Mouse (Mus musculus) midbrain, embryonic 12.5 days (tissue): ENCODE data around the gene Sync. TPM values are rescaled to one million over a fixed set of nuclear protein-coding genes. Genes with fewer than 3 reads are reported as not detected.

Source experiments
- ATAC-seq: fragments of 200-750 bp; cut with Nextera tagmentation; 2 replicates; pipeline ENCODE4 v1.8.0; 2017; ENCODE audit warnings: low read depth, moderate TSS enrichment, moderate library complexity; ENCODE audit not compliant: low FRiP score
- H3K27ac ChIP-seq: fragments of 300-500 bp; sonication (generic); replicated peaks from 2 replicates; pipeline ENCODE4 v1.5.1; 2016; ENCODE audit warnings: mild to moderate bottlenecking
- H3K27me3 ChIP-seq: fragments of 300-500 bp; sonication (generic); 2 replicates; pipeline ENCODE4 v1.6.1; 2016; ENCODE audit warnings: mild to moderate bottlenecking
- H3K36me3 ChIP-seq: fragments of 300-500 bp; sonication (generic); 2 replicates; pipeline ENCODE4 v1.6.1; 2016
- H3K4me1 ChIP-seq: fragments of 300-500 bp; sonication (generic); 2 replicates; pipeline ENCODE4 v1.6.1; 2016
- H3K4me2 ChIP-seq: fragments of 300-500 bp; sonication (generic); replicated peaks from 2 replicates; pipeline ENCODE4 v1.6.1; 2016; ENCODE audit warnings: mild to moderate bottlenecking, moderate library complexity
- H3K4me3 ChIP-seq: fragments of 300-500 bp; sonication (generic); 2 replicates; pipeline ENCODE4 v1.5.1; 2016; ENCODE audit warnings: mild to moderate bottlenecking
- H3K9ac ChIP-seq: fragments of 300-500 bp; sonication (generic); replicated peaks from 2 replicates; pipeline ENCODE4 v1.6.1; 2016; ENCODE audit warnings: mild to moderate bottlenecking, moderate library complexity
- H3K9me3 ChIP-seq: fragments of 300-500 bp; sonication (generic); 2 replicates; pipeline ENCODE4 v1.6.1; 2016; ENCODE audit warnings: mild to moderate bottlenecking
- WGBS: fragments of 180-500 bp; shearing (Covaris S2); methylation state at CpG from one replicate; pipeline ENCODE4 v1.1.7; 2016; 5-methylcytosine and 5-hydroxymethylcytosine counted together
- polyA plus RNA-seq: library from polyadenylated mRNA; unstranded; fragments of >200 nt; fragmentation: Nextera tagmentation; extraction: Ambion mirVana; gene quantifications from 2 replicates; pipeline ENCODE4 v1.2.1, GENCODE M21; 2016

The Sync gene
- polyA plus RNA-seq, 1 experiment from 2014 or later, result 0.66 TPM

DNA sequence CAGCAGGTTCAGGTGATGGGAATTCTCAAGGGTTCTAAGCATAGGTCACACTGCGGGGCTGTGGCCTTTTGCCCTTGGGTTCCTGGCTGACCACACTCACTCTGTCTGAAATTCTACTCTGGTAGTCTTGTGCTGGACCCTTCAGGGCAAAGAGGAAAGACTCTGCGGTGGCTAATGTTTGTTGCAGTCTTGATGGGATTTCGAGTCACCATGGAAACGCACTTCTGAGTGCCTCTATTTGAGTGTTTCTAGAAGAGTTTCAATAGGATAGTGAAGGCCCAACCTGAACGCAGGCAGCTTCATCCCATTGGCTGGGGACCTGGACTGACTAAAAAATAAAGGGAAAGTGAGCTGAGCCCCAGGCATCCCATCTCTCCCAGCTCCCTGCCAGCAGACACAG lies 20.6 kb upstream of the Sync start:
- H3K9ac ChIP-seq, result no peak overlapping the region
- ATAC-seq, result no peak
- 0 out of 2 replicates have a peak, but pooled peaks cover 9% of the 10 kb centered on the region for H3K4me1 ChIP-seq
- no peak overlapping the region for H3K4me3 ChIP-seq
- H3K9me3 ChIP-seq, result no peaks in the 10 kb centered on the region
- H3K27ac ChIP-seq, result no peak overlapping the region
- no peaks in the 10 kb centered on the region for H3K27me3 ChIP-seq
- H3K36me3 ChIP-seq, result no peaks in the 10 kb centered on the region
- H3K4me2 ChIP-seq, result no peak overlapping the region
- WGBS, result 58% methylated on average over 5 of the region's 5 CpGs

DNA sequence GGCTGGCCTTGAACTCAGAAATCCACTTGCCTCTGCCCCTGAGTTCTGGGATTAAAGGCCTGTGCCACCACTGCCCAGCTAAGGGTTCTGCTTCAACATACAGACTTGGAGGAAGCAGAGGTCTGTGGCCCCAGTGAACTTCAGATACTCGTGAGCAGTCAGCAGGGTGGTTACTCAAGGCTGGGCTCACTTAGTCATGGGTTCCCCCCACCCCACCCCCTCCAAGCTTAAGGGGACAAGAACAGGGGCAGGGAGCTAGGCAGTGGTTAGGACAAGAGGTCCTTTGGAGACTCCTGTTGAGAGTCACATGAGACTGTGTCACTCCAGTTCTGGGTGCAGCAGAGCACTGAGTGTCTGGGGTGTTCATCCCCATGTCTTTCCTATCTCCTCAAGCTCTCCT lies 18.7 kb upstream of the Sync start:
- Histone ChIP-seq H3K4me1 (0 out of 2 replicates have a peak, but pooled peaks cover 2% of the 10 kb centered on the region), H3K4me2 (no peak overlapping the region), H3K9me3 (no peaks in the 10 kb centered on the region), H3K36me3 (no peaks in the 10 kb centered on the region), H3K27ac (no peak overlapping the region), H3K4me3 (no peak overlapping the region), H3K9ac (no peak overlapping the region), H3K27me3 (no peaks in the 10 kb centered on the region)
- 48% methylated on average over 1 of the region's 1 CpGs for WGBS
- no peak for ATAC-seq

DNA sequence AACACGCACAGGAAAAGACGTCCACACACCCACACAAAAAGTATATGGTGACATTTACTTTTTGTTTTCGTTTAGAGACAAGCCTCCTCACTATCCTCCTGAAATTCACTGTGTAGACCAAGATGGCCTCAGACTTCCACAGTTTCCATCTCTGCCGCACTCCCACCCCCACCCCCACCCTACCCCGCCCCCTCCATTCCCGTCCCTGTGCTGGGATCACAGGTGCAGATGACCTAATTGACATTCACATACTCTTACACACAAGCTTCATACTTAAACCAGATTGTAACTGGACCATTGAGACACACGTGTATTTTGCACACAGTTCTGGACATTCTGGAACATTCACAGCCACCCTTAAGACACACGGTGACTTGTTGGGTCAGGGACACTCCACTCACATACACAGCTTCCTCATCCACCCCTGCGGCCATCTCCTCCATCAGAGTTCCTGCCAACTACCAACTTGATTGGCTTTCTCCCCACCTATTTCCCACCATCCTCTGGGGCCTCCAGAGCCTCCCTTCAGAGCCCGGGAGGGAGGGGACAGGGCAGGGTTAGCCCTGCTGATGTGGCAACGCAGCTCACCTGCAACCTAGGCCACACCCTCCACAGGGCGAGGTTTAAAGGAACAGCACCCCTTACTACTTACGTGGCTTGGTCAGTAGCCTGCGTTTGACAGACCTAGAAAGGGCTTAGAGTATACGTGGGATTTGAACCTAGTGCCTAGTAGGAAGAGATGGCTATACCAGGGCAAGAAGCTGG lies 15.2 kb upstream of the Sync start:
- H3K4me1 ChIP-seq, result peaks cover 6% of the 10 kb centered on the region; the same call in 1 of the 2 replicates
- no peak overlapping the region for H3K4me2 ChIP-seq
- H3K27ac ChIP-seq, result no peak overlapping the region
- no peaks in the 10 kb centered on the region for H3K9me3 ChIP-seq
- WGBS, result 32% methylated on average over 15 of the region's 15 CpGs
- H3K9ac ChIP-seq, result no peak overlapping the region
- no peaks in the 10 kb centered on the region for H3K36me3 ChIP-seq
- ATAC-seq, result no peak
- H3K27me3 ChIP-seq, result no peaks in the 10 kb centered on the region
- no peak overlapping the region for H3K4me3 ChIP-seq

DNA sequence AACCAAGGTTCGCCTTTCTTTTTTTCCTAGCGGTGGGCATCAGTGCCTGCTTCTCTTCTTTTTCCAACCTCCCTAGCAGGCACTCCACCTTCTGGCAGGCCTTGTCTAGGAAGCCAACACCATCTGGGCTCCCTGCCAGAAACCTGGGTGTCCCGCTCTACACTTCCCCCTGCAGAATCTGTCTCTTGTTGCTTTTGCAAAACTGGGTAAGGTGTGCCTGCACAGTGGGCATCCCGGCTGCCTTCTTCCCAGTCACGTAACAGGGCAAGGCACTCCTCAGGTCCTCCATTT lies 14.7 kb upstream of the Sync start:
- WGBS, result 49% methylated on average over 5 of the region's 5 CpGs
- no peak overlapping the region for H3K4me2 ChIP-seq
- H3K4me3 ChIP-seq, result no peak overlapping the region
- H3K9me3 ChIP-seq, result no peaks in the 10 kb centered on the region
- no peaks in the 10 kb centered on the region for H3K36me3 ChIP-seq
- ATAC-seq, result no peak
- H3K27ac ChIP-seq, result no peak overlapping the region
- H3K9ac ChIP-seq, result no peak overlapping the region
- peaks cover 6% of the 10 kb centered on the region; the same call in 1 of the 2 replicates for H3K4me1 ChIP-seq
- no peaks in the 10 kb centered on the region for H3K27me3 ChIP-seq

DNA sequence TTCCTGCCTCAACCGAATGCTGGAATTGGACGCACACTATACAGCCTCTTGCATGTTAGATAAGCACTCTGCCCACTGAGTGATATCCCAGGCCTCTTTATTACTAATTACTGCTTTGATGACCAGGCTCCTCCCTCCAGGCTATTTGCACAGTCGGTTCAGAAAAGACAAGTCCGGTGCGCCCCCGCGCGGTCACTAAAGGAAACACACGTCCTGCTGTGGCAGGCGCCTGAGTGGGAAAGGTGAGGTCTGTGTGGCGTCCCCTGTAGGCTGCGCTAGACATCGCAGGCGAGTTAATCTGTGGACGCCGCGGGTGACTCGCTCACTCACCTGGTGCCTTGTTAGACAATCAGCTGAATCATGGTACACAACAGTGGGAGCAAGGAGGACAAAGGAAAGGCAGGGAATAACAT lies 11.0 kb upstream of the Sync start:
- no peaks in the 10 kb centered on the region for H3K27me3 ChIP-seq
- no peak overlapping the region for H3K9ac ChIP-seq
- H3K4me2 ChIP-seq, result 0 out of 2 replicates have a peak overlapping the region, but pooled peaks have one; percentile 9
- H3K36me3 ChIP-seq, result no peaks in the 10 kb centered on the region
- WGBS, result 2% methylated on average over 18 of the region's 18 CpGs
- H3K4me1 ChIP-seq, result peaks cover 6% of the 10 kb centered on the region; the same call in 1 of the 2 replicates
- 0 out of 2 replicates have a peak, but pooled peaks have one; percentile 30 for ATAC-seq
- no peak overlapping the region for H3K4me3 ChIP-seq
- no peaks in the 10 kb centered on the region for H3K9me3 ChIP-seq
- H3K27ac ChIP-seq, result no peak overlapping the region

DNA sequence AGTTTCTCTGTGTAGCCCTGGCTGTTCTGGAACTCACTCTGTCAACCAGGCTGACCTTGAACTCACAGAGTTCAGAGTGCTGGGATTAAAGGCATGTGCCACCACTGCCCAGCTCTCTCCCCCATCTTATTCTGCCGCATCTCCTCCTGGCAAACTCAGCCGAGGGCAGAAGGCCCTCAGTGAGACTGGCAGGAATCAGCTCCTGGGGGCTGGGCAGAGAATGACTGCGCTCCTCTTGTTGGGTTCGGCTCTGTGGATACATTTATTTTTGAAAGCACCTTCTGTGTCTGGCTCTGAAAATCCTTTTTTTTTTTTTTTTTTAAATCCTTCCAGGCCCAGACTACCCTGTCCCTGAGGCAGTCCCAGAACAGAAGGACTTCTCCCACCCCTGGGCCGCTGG lies 4.6 kb upstream of the Sync start:
- WGBS, result 86% methylated on average over 5 of the region's 5 CpGs

DNA sequence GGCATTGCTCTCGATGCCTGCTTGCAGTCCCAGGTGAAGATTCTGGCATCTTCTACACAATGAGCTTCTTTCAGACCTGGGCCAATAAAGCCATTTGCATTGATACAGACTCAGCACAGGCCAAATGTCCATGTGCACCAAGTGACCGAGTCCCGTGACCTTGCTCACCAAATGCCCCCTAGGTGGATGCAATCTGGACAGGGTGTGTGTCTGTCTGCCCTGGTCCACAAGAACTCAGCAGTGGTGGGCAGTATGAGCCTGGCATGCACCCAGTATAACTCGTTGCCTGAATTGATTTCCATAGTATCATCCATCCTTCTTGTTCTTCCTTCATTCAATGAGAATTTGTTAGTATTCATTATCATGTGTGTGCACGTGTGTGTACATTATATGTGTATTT lies 4.2 kb upstream of the Sync start:
- Histone ChIP-seq H3K9me3 (no peaks in the 10 kb centered on the region), H3K4me1 (peaks cover 20% of the 10 kb centered on the region), H3K36me3 (no peaks in the 10 kb centered on the region), H3K27ac (no peak overlapping the region), H3K4me3 (no peak overlapping the region), H3K9ac (no peak overlapping the region), H3K4me2 (no peak overlapping the region), H3K27me3 (peaks cover 27% of the 10 kb centered on the region)
- ATAC-seq, result no peak
- WGBS, result 87% methylated on average over 5 of the region's 5 CpGs

More for the DNA sequence above, 4.6 kb upstream of the Sync start:
- Histone ChIP-seq H3K9ac (no peak overlapping the region), H3K27ac (no peak overlapping the region), H3K4me2 (no peak overlapping the region), H3K27me3 (peaks cover 24% of the 10 kb centered on the region), H3K9me3 (no peaks in the 10 kb centered on the region), H3K4me3 (no peak overlapping the region), H3K36me3 (no peaks in the 10 kb centered on the region), H3K4me1 (peaks cover 16% of the 10 kb centered on the region)
- no peak for ATAC-seq

DNA sequence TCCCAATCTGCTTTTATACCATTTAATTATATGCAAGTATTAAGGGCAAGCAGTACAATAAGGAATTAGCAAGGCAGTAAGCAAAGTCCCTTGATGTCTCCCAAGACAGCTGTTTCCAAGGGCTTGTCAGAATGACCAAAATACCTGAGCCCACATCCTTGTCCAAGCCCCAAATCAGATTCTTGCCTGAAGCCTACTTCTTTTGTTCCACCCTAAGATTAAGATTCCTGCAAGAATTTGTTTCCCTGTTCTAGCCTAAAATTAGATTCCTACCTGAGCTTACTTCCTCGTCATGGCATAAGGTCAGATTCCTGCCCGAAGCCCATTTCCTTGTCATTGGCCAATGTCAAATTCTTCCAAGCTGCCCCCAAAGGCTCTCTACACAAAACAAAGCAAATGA lies 2.7 kb upstream of the Sync start:
- Histone ChIP-seq H3K9ac (no peak overlapping the region), H3K4me2 (no peak overlapping the region), H3K4me3 (no peak overlapping the region), H3K9me3 (no peaks in the 10 kb centered on the region), H3K36me3 (no peaks in the 10 kb centered on the region), H3K4me1 (peaks cover 20% of the 10 kb centered on the region), H3K27me3 (peaks cover 31% of the 10 kb centered on the region), H3K27ac (no peak overlapping the region)
- WGBS, result 84% methylated on average over 2 of the region's 2 CpGs
- ATAC-seq, result no peak

DNA sequence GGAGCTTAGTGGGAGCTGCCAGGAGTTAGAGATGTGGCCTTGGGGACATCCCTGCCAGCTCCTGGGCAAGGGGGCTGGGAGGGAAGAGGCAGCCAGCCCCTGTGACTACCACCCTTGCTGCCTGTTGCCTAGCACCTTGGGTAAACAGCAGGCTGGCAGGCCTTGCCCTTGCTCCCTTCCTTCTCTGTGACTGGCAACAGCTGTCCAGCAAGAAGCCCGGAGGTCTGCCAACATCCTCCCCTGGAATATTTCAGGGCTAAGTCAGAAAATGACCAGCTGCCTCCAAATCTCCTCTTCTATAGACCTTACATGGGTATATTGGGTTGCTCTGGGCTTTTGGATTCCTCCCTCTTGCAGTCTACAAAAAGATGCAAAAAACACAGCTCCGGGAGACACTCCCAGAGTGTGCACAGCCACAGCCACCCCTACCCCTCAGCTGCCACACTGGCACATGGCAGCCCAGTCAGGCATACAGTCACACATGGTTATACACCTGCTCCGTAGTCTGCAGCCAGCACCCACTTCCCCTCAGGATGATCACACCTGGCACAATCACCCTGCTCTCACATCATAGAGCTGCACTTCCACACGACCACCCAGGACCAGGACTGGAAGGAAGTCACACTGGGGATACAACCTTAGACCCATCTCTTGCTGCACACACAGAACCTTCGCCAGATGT lies 1.3 kb upstream of the Sync start:
- Histone ChIP-seq H3K27me3 (peaks cover 31% of the 10 kb centered on the region), H3K4me1 (peaks cover 20% of the 10 kb centered on the region), H3K36me3 (no peaks in the 10 kb centered on the region), H3K4me2 (peak overlapping the region; percentile 95), H3K9me3 (no peaks in the 10 kb centered on the region), H3K4me3 (no peak overlapping the region), H3K27ac (no peak overlapping the region), H3K9ac (no peak overlapping the region)
- ATAC-seq, result no peak
- 78% methylated on average over 5 of the region's 5 CpGs for WGBS

DNA sequence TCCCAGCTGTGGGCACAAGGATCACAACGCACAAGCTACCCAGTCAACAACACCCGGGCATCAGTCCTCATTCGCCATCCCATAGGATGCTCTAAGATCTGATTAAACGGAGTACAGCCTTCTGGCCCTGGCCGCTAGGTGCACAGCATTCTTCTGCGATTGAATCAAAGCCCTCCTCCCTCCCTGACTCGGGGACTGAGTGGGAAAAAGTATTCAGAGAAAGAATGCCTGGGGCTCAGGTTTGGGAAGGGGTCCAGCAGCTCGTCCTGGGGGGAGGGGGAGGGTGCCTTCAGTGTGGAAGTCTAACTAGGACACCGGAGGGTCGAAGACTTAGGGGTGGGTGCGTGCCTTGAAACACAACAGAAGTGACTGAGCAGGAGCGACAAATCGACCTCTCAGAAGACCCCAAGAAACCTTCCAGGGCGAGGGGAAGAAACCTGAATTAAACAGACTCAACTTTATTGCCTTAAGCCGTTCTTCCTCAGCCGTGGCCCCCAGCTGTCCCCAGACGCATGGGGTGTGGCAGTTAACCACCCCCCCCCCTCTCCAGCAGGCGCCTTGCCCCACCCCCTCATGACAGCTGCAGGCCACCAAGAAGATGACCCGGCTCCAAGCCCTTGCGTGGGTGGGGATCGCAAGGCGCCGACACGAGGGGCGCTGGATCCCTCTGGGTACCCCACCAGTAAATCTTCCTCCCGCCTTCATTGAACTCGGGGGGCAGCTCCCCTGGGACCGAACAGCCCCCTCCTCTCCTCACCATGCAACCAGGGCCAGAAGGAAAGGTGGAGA lies 540 bp upstream of the Sync start:
- no peaks in the 10 kb centered on the region for H3K9me3 ChIP-seq
- H3K36me3 ChIP-seq, result no peaks in the 10 kb centered on the region
- WGBS, result 3% methylated on average over 28 of the region's 28 CpGs
- no peak overlapping the region for H3K27ac ChIP-seq
- peaks cover 31% of the 10 kb centered on the region for H3K27me3 ChIP-seq
- ATAC-seq, result peak; percentile 27; the same call in 1 of the 2 replicates
- H3K4me1 ChIP-seq, result peaks cover 20% of the 10 kb centered on the region
- H3K4me3 ChIP-seq, result peak overlapping the region; percentile 51
- H3K9ac ChIP-seq, result peak overlapping the region; percentile 65
- peak overlapping the region; percentile 95 for H3K4me2 ChIP-seq

DNA sequence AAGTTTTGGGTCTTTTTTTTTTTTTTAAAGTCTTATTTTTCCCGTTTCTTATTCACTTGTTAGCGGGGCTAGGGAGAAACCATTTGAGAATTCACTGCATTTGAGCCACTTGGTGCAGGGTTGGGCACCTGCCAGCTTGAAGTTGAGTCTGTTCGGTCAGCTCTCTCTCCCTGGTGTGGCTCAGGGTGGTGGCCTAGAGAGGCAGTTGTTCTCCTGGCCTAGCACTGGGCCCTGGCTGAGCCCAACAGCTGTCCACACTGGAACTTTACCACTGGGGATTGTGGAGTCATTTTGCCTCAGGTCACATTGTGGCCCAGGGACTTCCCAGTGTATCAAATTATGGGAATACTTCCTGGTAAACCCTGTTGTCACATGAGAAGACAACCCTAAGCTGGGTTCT lies 650 bp downstream of the Sync start:
- no peak overlapping the region for H3K9ac ChIP-seq
- WGBS, result 42% methylated on average over 3 of the region's 3 CpGs
- ATAC-seq, result no peak
- no peaks in the 10 kb centered on the region for H3K9me3 ChIP-seq
- peaks cover 31% of the 10 kb centered on the region for H3K27me3 ChIP-seq
- H3K4me2 ChIP-seq, result peak overlapping the region; percentile 95; the same call in 1 of the 2 replicates
- H3K36me3 ChIP-seq, result no peaks in the 10 kb centered on the region
- H3K4me3 ChIP-seq, result no peak overlapping the region
- no peak overlapping the region for H3K27ac ChIP-seq
- peaks cover 20% of the 10 kb centered on the region for H3K4me1 ChIP-seq

DNA sequence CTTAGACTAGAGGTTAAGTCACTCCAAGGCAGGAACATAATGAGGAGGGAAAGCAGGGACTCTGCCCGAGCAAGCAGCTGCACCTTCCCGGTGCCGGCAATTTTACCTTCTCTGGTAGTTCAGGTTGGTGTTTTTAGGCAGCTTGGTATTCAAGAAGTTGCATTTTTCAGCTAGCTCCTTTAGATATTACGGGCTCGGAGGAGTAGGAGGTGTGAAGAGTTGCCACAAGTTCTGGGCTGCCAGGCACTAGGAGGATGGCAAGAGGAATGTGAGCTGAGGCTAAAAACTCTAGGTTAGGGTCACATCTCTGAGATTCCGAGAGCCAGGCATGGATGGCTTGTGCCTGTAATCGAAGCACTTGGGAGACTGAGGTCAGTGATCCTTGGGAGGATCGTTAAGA lies 2.3 kb downstream of the Sync start:
- H3K9ac ChIP-seq, result no peak overlapping the region
- no peaks in the 10 kb centered on the region for H3K9me3 ChIP-seq
- ATAC-seq, result no peak
- peaks cover 20% of the 10 kb centered on the region for H3K4me1 ChIP-seq
- no peak overlapping the region for H3K27ac ChIP-seq
- H3K4me2 ChIP-seq, result no peak overlapping the region
- no peak overlapping the region for H3K4me3 ChIP-seq
- WGBS, result 90% methylated on average over 8 of the region's 8 CpGs
- H3K36me3 ChIP-seq, result no peaks in the 10 kb centered on the region
- H3K27me3 ChIP-seq, result peaks cover 41% of the 10 kb centered on the region
